Mouse (Mus musculus): ENCODE measurements around the gene Cnih2.

The Cnih2 gene

GRCm38 (mm10) chr19:5098363-5099143, at the start of gene Cnih2:
TSS of gene Cnih2 (minus strand) at chr19:5098521.
- DNase-seq (ENCODE audit: low read depth, low spot score): no peak

- no peak for DNase-seq (ENCODE audit: low read depth, low spot score)
Observed at GRCm38 (mm10) chr19:5139640-5140039, 41.3 kb upstream of the Cnih2 start.

- no peak for DNase-seq (ENCODE audit: low read depth, low spot score)
Observed at GRCm38 (mm10) chr19:5131237-5131636, 32.9 kb upstream of the Cnih2 start.

- no peak for DNase-seq (ENCODE audit: low read depth, low spot score)
Observed at GRCm38 (mm10) chr19:5129770-5130169, 31.4 kb upstream of the Cnih2 start.

- no peak for DNase-seq (ENCODE audit: low read depth, low spot score)
Observed at GRCm38 (mm10) chr19:5124055-5124614, 25.8 kb upstream of the Cnih2 start.

GRCm38 (mm10) chr19:5123241-5123640, 24.9 kb upstream of the Cnih2 start:
- DNase-seq (ENCODE audit: low read depth, low spot score): no peak

- no peak for DNase-seq (ENCODE audit: low read depth, low spot score)
Observed at GRCm38 (mm10) chr19:5122492-5122891, 24.2 kb upstream of the Cnih2 start.

GRCm38 (mm10) chr19:5118384-5118698, 20.0 kb upstream of the Cnih2 start, which contains the start of gene Klc2:
TSS of gene Klc2 (minus strand) at chr19:5118560.
- no peak for DNase-seq (ENCODE audit: low read depth, low spot score)

GRCm38 (mm10) chr19:5117494-5118383, 19.4 kb upstream of the Cnih2 start:
- DNase-seq (ENCODE audit: low read depth, low spot score): peak; percentile 81

GRCm38 (mm10) chr19:5113783-5114182, 15.5 kb upstream of the Cnih2 start:
- no peak for DNase-seq (ENCODE audit: low read depth, low spot score)

- no peak for DNase-seq (ENCODE audit: low read depth, low spot score)
Observed at GRCm38 (mm10) chr19:5109659-5110453, 11.5 kb upstream of the Cnih2 start.

- DNase-seq (ENCODE audit: low read depth, low spot score): no peak
Observed at GRCm38 (mm10) chr19:5108702-5109101, 10.4 kb upstream of the Cnih2 start.

GRCm38 (mm10) chr19:5108271-5108575, 9.9 kb upstream of the Cnih2 start:
- DNase-seq (ENCODE audit: low read depth, low spot score): no peak

GRCm38 (mm10) chr19:5107556-5108270, 9.4 kb upstream of the Cnih2 start:
- no peak for DNase-seq (ENCODE audit: low read depth, low spot score)

- DNase-seq (ENCODE audit: low read depth, low spot score): peak; percentile 97
Observed at GRCm38 (mm10) chr19:5106731-5107191, 8.4 kb upstream of the Cnih2 start, which contains the start of gene Rab1b. TSS of gene Rab1b (minus strand) at chr19:5107072.

GRCm38 (mm10) chr19:5106074-5106473, 7.8 kb upstream of the Cnih2 start:
- DNase-seq (ENCODE audit: low read depth, low spot score): no peak

- no peak for DNase-seq (ENCODE audit: low read depth, low spot score)
Observed at GRCm38 (mm10) chr19:5097521-5098362, 579 bp downstream of the Cnih2 start.

- no peak for DNase-seq (ENCODE audit: low read depth, low spot score)
Observed at GRCm38 (mm10) chr19:5095887-5096474, 2.3 kb downstream of the Cnih2 start.

GRCm38 (mm10) chr19:5094746-5095417, 3.4 kb downstream of the Cnih2 start:
- no peak for DNase-seq (ENCODE audit: low read depth, low spot score)

Data from WW6 (cell line).